Comparison of ENCODE assay signal across 9 mouse cellular contexts in genomic region chr5:66083350-66083749, GRCm38 (mm10).
DNase-seq lines count a peak whose midpoint lies in the region; ATAC-seq lines count a peak whose summit lies in the region.
"Had no signal": no experiment of that assay in that cellular context is flagged by ENCODE, and none has a peak within 500 bp of the region (broad histone marks: within the 10 kb centered on the region; RNA-seq: fewer than 3 reads in every experiment).

No protein-coding gene starts in this region.

- no peaks in the 10 kb centered on the region for H3K9me3 ChIP-seq in heart, embryonic 12.5 days (replicated peaks)
- H3K9me3 ChIP-seq: embryonic facial prominence, embryonic 13.5 days had no signal

- H3K4me3 ChIP-seq in heart, embryonic 12.5 days = no peak overlapping the region
- H3K4me3 ChIP-seq: embryonic facial prominence, embryonic 13.5 days had no signal

- no peak overlapping the region for H3K4me2 ChIP-seq in heart, embryonic 12.5 days
- H3K4me2 ChIP-seq: embryonic facial prominence, embryonic 13.5 days had no signal

- peak; percentile 44 to 68 for DNase-seq in heart, postnatal 10 days
- DNase-seq in A20 (ENCODE audit: low read depth, low spot score) = peak; percentile 82
- peak; percentile 93 for DNase-seq in R1 (ENCODE audit: low read depth, low spot score)
- DNase-seq in embryo, embryonic 9.5 days (ENCODE audit: extremely low spot score) = peak; percentile 51
- DNase-seq in kidney, postnatal 10 days = peak; percentile 73
- DNase-seq in thymus, postnatal 36 days = peak; percentile 64 to 67

- 0 out of 2 replicates have a peak, but pooled peaks cover 2% of the 10 kb centered on the region for H3K4me1 ChIP-seq in heart, embryonic 12.5 days (replicated peaks)

- ATAC-seq in heart, embryonic 12.5 days (ENCODE audit: insufficient number of reproducible peaks, low FRiP score) = no peak
- ATAC-seq in monocyte, adult 5-6 weeks (replicated peaks; ENCODE audit: insufficient number of reproducible peaks, low FRiP score, low TSS enrichment, poor library complexity, severe bottlenecking) = peak; percentile 64

- H3K9ac ChIP-seq in heart, embryonic 12.5 days = no peak overlapping the region
- H3K9ac ChIP-seq: embryonic facial prominence, embryonic 13.5 days had no signal

- H3K27ac ChIP-seq in heart, embryonic 12.5 days (ENCODE audit: poor library complexity, severe bottlenecking) = no peak overlapping the region
- H3K27ac ChIP-seq: embryonic facial prominence, embryonic 13.5 days had no signal

- no peaks in the 10 kb centered on the region for H3K36me3 ChIP-seq in heart, embryonic 12.5 days
- H3K36me3 ChIP-seq: embryonic facial prominence, embryonic 13.5 days had no signal

- intact Hi-C loops in heart, postnatal 10 days (cut with DNase I) = no loop called here

- 37% methylated on average over 7 of the region's 7 CpGs for WGBS in heart, embryonic 12.5 days

- no peaks in the 10 kb centered on the region for H3K27me3 ChIP-seq in heart, embryonic 12.5 days (replicated peaks)
- H3K27me3 ChIP-seq: embryonic facial prominence, embryonic 13.5 days had no signal
